Mouse (Mus musculus): Measurements from ENCODE around the gene Rfx2. TPM values are rescaled to one million over a fixed set of nuclear protein-coding genes. Genes with fewer than 3 reads are reported as not detected.

The Rfx2 gene
- polyA plus RNA-seq, 1 experiment = 6.6 TPM

DNA sequence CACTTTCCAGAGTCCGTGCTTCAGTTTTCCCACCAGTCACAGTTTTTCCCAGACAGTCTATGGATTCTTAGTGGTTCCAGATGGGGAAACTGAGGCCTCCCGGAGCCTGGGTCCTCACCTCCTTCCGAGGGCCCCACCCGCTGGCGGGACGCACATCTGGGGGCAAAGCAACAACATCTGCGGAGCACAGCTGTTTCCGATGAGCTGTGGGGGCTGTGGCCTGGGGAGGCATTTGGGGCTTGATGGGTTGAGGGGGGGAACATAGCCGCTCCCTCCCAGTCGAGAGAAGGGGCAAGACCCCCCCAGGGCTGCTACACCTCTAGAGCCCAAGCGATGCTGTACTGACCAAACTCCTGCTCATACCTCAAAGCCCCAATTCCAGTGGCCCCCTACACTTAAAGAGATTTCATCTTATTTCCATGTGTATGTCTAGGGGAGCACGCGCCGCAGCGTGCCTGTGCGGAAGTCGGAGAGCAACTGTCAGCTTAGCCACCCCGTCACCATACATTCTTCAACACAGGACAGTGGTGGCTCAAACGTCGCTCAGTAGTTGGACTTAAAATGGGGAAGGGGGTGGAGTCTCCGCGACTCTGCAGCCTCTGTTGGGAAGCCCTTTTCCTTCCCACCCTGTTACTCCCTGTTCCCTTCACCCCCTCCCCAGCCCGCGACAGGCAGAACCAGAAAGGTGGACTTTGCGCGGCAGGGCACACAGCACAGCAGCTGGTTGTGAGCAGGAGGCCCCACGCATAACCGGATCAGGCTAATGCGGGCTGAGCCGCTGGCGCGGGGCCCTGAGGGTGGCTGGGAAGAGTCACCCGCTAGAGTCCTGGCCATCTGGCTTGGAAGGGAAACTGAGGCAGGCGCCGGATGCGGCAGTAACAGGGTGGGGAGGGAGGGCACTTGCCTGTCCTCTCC, 76.3 kb downstream of the Rfx2 start:
- DNase-seq (ENCODE audit: low spot score) = no peak

DNA sequence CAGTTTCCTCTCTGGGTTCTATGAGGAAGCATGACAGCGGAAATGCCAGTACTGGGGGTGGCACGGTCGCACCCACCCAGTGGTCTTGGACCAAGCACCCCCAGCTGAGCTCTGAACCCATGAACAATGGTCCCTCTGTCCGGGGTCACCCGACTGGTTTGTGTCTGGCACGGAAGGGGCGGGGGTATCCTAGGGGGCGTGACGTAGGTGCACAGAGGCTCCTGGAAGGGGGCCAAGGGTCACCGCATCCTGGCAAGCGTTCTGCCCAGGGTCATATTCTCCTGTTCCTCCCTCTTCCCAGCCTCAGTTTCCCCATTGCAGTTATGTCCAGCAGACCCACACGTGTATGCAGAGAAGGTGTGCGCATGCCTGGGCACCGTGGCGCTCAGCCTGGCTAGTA, 77.4 kb downstream of the Rfx2 start:
- DNase-seq (ENCODE audit: low spot score) = no peak

DNA sequence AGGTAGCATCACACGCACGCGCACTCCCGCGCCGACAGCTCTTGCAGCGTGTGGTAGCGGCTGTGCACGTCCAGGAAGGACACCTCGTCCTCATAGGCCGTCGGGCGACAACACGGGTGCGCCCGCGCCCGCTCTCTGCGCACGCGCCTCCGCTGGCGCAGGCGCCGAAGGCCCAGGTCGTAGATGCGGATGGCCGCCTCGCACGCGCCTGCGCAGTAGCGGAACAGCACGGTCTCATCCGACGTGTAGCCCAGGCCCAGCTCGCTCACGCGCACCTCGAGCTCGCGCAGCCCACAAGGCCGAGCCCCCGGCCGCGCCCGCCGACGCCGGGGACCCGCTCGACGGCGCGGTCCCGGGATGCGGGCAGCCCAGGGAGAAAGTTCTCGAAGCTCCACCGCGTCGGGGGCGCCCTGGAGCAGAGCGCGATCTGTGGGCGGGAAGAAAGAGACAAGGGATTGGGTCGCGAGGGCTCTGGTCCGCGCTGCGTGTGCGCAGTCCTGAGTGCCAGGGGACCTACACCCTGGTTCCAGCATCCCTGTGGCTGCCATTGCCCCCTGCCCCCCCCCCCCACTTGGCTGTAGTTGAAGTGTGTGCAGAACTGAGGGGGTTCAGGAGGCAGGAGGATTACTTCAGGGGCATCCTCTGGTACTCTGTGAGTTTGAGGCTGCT, 79.3 kb downstream of the Rfx2 start:
- no peak for DNase-seq (ENCODE audit: low spot score)

DNA sequence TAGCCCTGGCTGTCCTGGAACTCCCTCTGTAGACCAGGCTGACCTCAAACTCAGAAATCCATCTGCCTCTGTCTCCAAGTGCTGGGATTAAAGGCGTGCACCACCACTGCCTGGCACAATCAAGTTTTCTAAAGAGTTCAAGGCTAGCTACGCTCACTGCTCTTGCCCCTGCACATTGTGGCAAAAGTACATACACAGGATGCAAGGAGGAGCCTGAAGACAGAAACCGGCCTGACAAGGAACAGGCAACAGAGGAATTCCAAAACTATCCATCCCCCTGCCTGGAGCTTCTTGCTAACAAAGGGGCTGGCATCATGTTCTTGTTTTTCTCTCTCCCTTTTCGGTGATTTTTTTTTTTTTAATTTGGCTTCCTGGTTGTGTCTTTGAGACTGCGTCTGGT, 86.6 kb downstream of the Rfx2 start:
- no peak for DNase-seq (ENCODE audit: low spot score)

DNA sequence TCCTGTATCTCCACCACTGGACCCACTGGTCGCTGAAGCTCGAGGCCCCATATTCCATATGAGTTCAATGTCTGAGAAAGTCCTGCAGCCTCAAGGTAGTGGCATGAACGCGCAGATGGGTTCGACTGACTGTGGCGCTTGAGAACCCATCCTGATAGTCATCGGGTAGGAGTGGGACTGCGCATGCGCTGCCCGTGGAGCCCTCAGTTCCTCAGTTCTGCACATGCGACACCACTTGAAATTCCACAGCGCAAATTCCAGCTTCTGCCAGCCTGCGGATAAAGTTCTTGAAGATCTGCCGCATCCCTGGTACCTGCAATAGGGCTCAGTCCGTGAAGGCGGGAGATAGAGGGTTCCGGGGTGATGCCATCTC, 90.0 kb downstream of the Rfx2 start:
- no peak for DNase-seq (ENCODE audit: low spot score)

DNA sequence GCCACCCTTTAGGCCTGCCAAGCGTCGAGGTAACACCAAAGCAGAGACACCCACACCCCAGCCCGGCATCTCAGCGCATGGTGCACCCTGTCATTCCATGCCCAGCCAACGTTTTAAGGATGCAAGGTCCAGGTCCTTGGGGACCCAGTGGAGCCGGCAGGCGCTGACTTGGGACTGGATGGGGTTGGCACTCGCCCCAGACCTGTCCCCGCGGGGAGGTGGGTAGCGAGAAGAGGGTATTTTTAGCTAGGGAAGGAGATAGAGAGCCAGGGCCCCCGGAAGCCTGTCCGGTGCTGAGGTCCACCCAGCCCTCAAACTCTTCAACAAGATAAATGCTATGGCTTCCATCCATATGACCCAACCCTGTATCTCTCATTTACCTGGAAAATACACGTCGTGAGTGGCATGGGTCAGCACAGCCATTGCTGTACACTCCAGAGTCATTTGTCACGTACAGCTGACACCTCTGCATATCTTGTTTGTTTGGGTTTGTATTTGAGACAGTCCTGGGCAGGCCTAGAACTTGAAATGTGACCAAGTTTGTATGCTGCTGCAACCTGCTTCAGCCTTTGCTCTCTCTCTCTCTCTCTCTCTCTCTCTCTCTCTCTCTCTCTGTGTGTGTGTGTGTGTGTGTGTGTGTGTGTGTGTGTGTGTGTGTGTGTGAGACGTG, 90.6 kb downstream of the Rfx2 start:
- DNase-seq (ENCODE audit: low spot score) = no peak

DNA sequence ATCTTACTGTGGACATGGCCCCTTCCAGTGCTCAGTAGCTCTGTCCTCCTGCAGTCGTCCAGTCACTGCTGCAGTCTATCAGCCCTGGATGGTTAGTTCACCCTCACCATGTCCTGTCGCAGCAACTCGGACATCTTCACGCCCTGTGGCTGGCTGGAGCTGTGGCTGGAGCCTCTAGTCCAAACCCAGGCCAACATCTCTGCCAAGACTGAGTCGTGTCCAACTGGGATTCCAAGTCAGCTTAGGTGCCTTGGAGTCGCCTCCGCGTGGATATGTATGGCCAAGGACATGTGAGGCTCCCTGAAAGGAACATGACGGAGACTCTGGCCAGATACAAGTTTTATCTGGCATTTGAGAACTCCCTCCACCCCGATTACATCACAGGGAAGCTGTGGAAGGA, 92.6 kb downstream of the Rfx2 start:
- DNase-seq (ENCODE audit: low spot score) = no peak

DNA sequence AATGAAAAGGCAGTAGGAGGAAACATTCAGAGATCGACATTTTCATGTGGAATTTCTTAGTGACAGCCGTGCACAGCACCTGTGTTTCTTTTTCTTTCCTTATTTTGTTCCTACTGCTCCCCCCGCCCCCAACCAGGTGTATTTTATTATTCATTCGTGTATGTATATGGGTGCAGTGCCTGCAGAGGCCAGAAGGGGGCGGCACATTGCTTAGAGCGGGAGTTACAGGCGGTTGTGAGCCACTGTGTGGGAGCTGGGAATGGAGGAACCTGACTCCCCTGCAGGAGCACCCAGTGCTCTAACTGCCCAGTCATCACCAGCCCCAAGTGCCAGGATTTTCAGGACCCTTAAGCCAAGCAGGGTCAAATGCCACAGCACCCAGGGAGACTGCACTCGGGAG, 94.3 kb downstream of the Rfx2 start:
- DNase-seq (ENCODE audit: low spot score) = no peak

DNA sequence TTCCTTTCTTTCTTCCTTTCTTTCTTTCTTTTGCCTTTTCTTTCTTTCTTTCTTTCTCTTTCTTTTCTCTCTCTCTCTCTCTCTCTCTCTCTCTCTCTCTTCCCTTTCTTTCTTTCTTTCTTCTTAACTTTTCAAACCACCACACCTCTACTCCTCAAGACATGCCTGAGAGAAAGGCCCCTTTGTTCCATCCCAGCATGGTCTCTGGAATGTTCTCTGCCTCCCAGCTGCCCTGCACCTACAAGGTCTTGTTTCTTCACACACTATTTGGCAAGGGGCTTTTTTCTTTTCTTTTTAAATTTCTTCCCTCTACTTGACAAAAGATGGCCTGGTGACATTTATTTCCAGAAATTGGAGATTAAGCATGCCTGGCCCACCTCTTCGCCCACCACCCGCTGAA, 101.2 kb downstream of the Rfx2 start:
- no peak for DNase-seq (ENCODE audit: low spot score)

DNA sequence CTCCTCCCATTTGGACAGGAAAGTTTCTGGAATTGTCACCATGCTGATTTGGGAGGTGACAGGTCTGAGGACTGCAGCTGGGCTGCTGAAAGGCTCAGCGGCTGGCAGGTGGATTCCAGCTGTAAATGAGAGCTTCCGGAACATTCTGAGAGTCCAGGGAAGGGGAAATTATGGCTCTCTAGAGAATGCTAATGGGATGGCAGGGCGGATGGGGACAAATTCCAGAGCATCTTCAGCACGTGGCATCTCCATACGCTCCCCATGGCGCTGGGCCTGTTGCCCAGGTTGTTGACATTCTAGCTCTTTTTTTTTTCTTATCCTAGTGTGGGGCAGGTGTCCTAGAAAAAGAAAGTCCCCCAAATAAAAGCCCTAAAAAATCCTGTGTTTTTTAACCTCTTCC, 101.7 kb downstream of the Rfx2 start:
- DNase-seq (ENCODE audit: low spot score) = no peak

DNA sequence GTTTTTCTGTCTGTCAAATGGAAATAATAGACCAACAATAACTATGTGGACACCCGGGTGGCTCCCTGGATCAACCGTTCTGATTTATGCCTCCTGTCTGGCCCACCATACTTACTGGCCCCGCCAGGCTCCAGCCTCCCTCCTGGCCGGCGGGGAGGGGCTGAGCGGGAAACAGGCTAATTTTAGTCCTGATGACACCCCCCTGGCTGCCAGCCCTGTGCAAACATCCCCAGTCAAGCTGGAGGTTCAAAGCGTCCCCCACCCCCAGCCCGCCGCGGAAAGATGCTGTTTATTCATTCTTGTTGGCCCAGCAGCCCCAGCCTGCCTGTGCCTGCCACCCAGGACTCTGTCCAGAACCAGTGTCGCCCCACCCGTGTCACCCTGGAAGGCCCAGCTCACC, 102.7 kb downstream of the Rfx2 start:
- DNase-seq (ENCODE audit: low spot score) = no peak

DNA sequence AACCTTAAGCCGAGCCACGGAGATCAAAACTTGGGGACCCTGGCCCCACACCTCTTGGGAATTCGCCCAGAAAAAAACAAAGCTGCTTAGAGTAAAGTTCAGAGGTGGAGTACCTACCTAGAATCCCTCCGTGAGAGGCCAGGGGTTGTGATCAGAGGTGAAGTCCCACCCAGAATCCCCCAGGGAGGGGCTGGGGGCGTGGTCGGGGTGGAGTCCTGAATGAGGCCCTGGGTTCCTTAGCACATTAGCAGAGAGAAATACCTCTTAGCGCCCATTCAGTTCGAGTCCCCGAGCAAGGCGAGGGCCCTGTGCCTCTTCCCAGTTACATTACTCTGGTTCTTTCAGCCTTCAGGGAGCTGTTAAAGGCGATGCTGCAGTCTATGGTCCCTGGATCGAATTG, 103.2 kb downstream of the Rfx2 start:
- DNase-seq (ENCODE audit: low spot score) = no peak

DNA sequence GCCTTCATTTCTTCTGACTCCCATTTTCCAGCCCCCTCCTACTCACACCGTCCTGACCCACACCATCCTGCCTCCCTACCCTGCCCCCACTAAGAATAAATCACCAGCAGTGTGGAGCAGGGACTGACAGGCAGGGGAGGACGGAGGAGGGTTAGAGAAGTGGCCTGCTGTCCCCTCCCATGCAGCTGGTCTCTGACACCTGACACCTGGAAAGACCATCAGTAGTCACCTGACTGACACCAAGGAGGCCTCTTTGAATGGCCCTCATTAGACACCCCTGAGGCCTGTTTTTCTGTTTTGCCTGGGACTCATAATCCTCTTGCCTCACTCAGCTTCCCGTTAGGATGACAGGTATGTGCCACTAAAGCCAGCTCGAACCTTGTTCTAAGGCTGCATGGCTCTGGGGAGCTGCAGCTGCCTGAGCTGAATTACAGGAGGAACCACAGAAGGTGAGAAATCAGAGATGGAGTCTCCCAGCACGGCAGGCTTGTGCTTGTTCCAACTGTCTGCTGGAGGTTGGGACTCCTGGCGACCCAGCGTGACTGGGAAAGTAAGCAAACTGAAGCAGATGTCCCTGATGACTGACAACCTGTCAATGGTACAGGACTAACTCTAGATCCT, 103.7 kb downstream of the Rfx2 start:
- DNase-seq (ENCODE audit: low spot score) = no peak

Other genes with a start within 250 kb of the Rfx2 start
- 38.5 and 80.7 TPM in 2 replicates for gene Safb2, start 246.4 kb downstream of the Rfx2 start, polyA plus RNA-seq (2012; rRNA removed)
- 47.8 and 65.8 TPM in 2 replicates for gene Safb, start 246.2 kb downstream of the Rfx2 start, polyA plus RNA-seq (2012; rRNA removed)
- gene 2410015M20Rik, start 221.2 kb downstream of the Rfx2 start, polyA plus RNA-seq (2012; rRNA removed) = 169 and 183 TPM in 2 replicates
- 2,531 and 2,588 TPM in 2 replicates for gene Rpl36, start 217.6 kb downstream of the Rfx2 start, polyA plus RNA-seq (2012; rRNA removed)
- gene Lonp1, start 204.1 kb downstream of the Rfx2 start, polyA plus RNA-seq (2012; rRNA removed) = 61.4 and 64.6 TPM in 2 replicates
- gene Catsperd, start 202.9 kb downstream of the Rfx2 start, polyA plus RNA-seq (2012; rRNA removed) = 19.1 and 25.7 TPM in 2 replicates
- 72.5 and 77.3 TPM in 2 replicates for gene Ranbp3, start 157.7 kb downstream of the Rfx2 start, polyA plus RNA-seq (2012; rRNA removed)
- gene Ndufa11, start 113.2 kb downstream of the Rfx2 start, polyA plus RNA-seq (2012; rRNA removed) = 308 and 313 TPM in 2 replicates
- gene Vmac, start 113.0 kb downstream of the Rfx2 start, polyA plus RNA-seq (2012; rRNA removed) = 18.2 and 26.4 TPM in 2 replicates
- 22.8 and 28.7 TPM in 2 replicates for gene Nrtn, start 73.5 kb downstream of the Rfx2 start, polyA plus RNA-seq (2012; rRNA removed)
- 50.0 and 61.3 TPM in 2 replicates for gene Dus3l, start 66.3 kb downstream of the Rfx2 start, polyA plus RNA-seq (2012; rRNA removed)
- 1.1 and 1.5 TPM in 2 replicates for gene Prr22, start 60.8 kb downstream of the Rfx2 start, polyA plus RNA-seq (2012; rRNA removed)
- 0.03 TPM in 1 of 2 replicates, not detected in the other for gene Acsbg2, start 43.4 kb upstream of the Rfx2 start, polyA plus RNA-seq (2012; rRNA removed)
- 2.9 and 3.1 TPM in 2 replicates for gene 1700061G19Rik, start 44.5 kb upstream of the Rfx2 start, polyA plus RNA-seq (2012; rRNA removed)
- 33.8 and 34.5 TPM in 2 replicates for gene Mllt1, start 104.4 kb upstream of the Rfx2 start, polyA plus RNA-seq (2012; rRNA removed)
- 0.12 and 0.17 TPM in 2 replicates for gene Acer1, start 151.1 kb upstream of the Rfx2 start, polyA plus RNA-seq (2012; rRNA removed)
- 93.9 and 105 TPM in 2 replicates for gene Clpp, start 159.3 kb upstream of the Rfx2 start, polyA plus RNA-seq (2012; rRNA removed)
- 18.1 and 20.6 TPM in 2 replicates for gene Alkbh7, start 166.3 kb upstream of the Rfx2 start, polyA plus RNA-seq (2012; rRNA removed)
- gene Pspn, start 169.0 kb upstream of the Rfx2 start, polyA plus RNA-seq (2012; rRNA removed) = not detected in 2 replicates
- gene Gtf2f1, start 180.3 kb upstream of the Rfx2 start, polyA plus RNA-seq (2012; rRNA removed) = 41.2 and 47.4 TPM in 2 replicates
- 0.18 and 0.19 TPM in 2 replicates for gene Gm17949, start 180.5 kb upstream of the Rfx2 start, polyA plus RNA-seq (2012; rRNA removed)
- 54.9 and 60.3 TPM in 2 replicates for gene Khsrp, start 200.5 kb upstream of the Rfx2 start, polyA plus RNA-seq (2012; rRNA removed)
- not detected in 2 replicates for gene Slc25a41, start 210.6 kb upstream of the Rfx2 start, polyA plus RNA-seq (2012; rRNA removed)
- 22.8 and 32.2 TPM in 2 replicates for gene Crb3, start 228.1 kb upstream of the Rfx2 start, polyA plus RNA-seq (2012; rRNA removed)
- gene Slc25a23, start 228.8 kb upstream of the Rfx2 start, polyA plus RNA-seq (2012; rRNA removed) = 34.2 and 71.3 TPM in 2 replicates
- gene Dennd1c, start 247.5 kb upstream of the Rfx2 start, polyA plus RNA-seq (2012; rRNA removed) = 5.1 and 6.1 TPM in 2 replicates